Mouse (Mus musculus) heart, postnatal 0 days (tissue): ENCODE measurements around the gene Rnf11.
A peak's percentile ranks its signal among the peaks of the same experiment; 100 is the strongest.

Source experiments
- CTCF ChIP-seq: IDR thresholded peaks from 2 replicates; pipeline ENCODE4 v1.5.1; 2016; ENCODE audit warnings: antibody characterized with exemption, control low read depth, low read depth
- EP300 ChIP-seq: IDR thresholded peaks from 2 replicates; pipeline ENCODE4 v1.6.1; 2016; ENCODE audit warnings: antibody characterized with exemption, low read depth

GRCm38 (mm10) chr4:109406054-109406485, 78.5 kb downstream of the Rnf11 start:
- TF ChIP-seq EP300 = peak; percentile 87; the same call in 1 of the 2 replicates
- TF ChIP-seq CTCF = no peak
